Mouse (Mus musculus) spleen, postnatal 4 days (tissue): ENCODE measurements around the gene Otulinl.
A peak's percentile ranks its signal among the peaks of the same experiment; 100 is the strongest.

Experiments
- DNase-seq, 2 experiments: peaks; one replicate each; pipeline ENCODE4 v3.0.0; 2022; ENCODE audit warnings: low spot score in 2 of 2

The Otulinl gene

GRCm38 (mm10) chr15:27656626-27657025 lies 24.8 kb downstream of the Otulinl start:
- peak in 1 of 2 experiments; percentile 41 for DNase-seq

- no peak for DNase-seq
Observed at GRCm38 (mm10) chr15:27655015-27655414, 26.4 kb downstream of the Otulinl start.

GRCm38 (mm10) chr15:27647686-27648085 lies 33.7 kb downstream of the Otulinl start:
- no peak for DNase-seq

GRCm38 (mm10) chr15:27646665-27647064 lies 34.7 kb downstream of the Otulinl start:
- no peak for DNase-seq

- DNase-seq: no peak
Observed at GRCm38 (mm10) chr15:27645250-27645649, 36.1 kb downstream of the Otulinl start.

GRCm38 (mm10) chr15:27642895-27643294 lies 38.5 kb downstream of the Otulinl start:
- peak in 1 of 2 experiments; percentile 36 for DNase-seq

GRCm38 (mm10) chr15:27641171-27641570 lies 40.2 kb downstream of the Otulinl start:
- DNase-seq: no peak

- no peak for DNase-seq
Observed at GRCm38 (mm10) chr15:27633941-27634900, 47.2 kb downstream of the Otulinl start.

- DNase-seq: peak; percentile 99 to 100
Observed at GRCm38 (mm10) chr15:27630601-27631383, 50.6 kb downstream of the Otulinl start, which contains the start of gene Otulin. Gene Otulin, minus strand, starts transcription at chr15:27630693.

GRCm38 (mm10) chr15:27629800-27630600 lies 51.4 kb downstream of the Otulinl start:
- peak in 1 of 2 experiments; percentile 22 for DNase-seq

GRCm38 (mm10) chr15:27629046-27629445 lies 52.3 kb downstream of the Otulinl start:
- no peak for DNase-seq

GRCm38 (mm10) chr15:27627794-27628193 lies 53.6 kb downstream of the Otulinl start:
- no peak for DNase-seq

GRCm38 (mm10) chr15:27626314-27626713 lies 55.1 kb downstream of the Otulinl start:
- DNase-seq: no peak

GRCm38 (mm10) chr15:27625890-27626255 lies 55.5 kb downstream of the Otulinl start:
- no peak for DNase-seq

- peak in 1 of 2 experiments; percentile 30 for DNase-seq
Observed at GRCm38 (mm10) chr15:27625014-27625889, 56.1 kb downstream of the Otulinl start.

GRCm38 (mm10) chr15:27623286-27623685 lies 58.1 kb downstream of the Otulinl start:
- DNase-seq: no peak

- no peak for DNase-seq
Observed at GRCm38 (mm10) chr15:27620475-27621185, 60.7 kb downstream of the Otulinl start.

GRCm38 (mm10) chr15:27619683-27620082 lies 61.7 kb downstream of the Otulinl start:
- no peak for DNase-seq

- no peak for DNase-seq
Observed at GRCm38 (mm10) chr15:27618778-27619533, 62.4 kb downstream of the Otulinl start.
